1 mouse cellular context compared by ENCODE assay signal in genomic region chr11:115631505-115631890, GRCm38 (mm10).
TF ChIP-seq lines count a peak whose summit lies in the region.

No protein-coding gene starts in this region.

TF ChIP-seq in MEL, 35 proteins besides CTCF, POLR2A, EP300 and RAD21 (continued from another document):
- no peak for TF ChIP-seq JUND (IDR thresholded peaks at IDR 0.05; ENCODE audit: low read depth, low read length)
- no peak for TF ChIP-seq MEF2A (IDR thresholded peaks at IDR 0.05; ENCODE audit: extremely low read depth, insufficient replicate concordance, low read depth, low read length, poor library complexity, severe bottlenecking)
- no peak for TF ChIP-seq ZKSCAN1 (IDR thresholded peaks at IDR 0.05; ENCODE audit: low read depth, low read length)
- TF ChIP-seq E2F4 (IDR thresholded peaks at IDR 0.05; ENCODE audit: borderline replicate concordance, low read depth, low read length), result no peak
- TF ChIP-seq TCF12 (IDR thresholded peaks at IDR 0.05; ENCODE audit: low read depth, low read length), result no peak
- no peak for TF ChIP-seq RCOR1 (IDR thresholded peaks at IDR 0.05; ENCODE audit: low read depth, low read length)
- TF ChIP-seq POLR2AphosphoS2 (IDR thresholded peaks at IDR 0.05; ENCODE audit: low read length), result no peak
- TF ChIP-seq POLR2AphosphoS5 (IDR thresholded peaks at IDR 0.05; ENCODE audit: borderline replicate concordance, low read depth, low read length), result no peak
- no peak for TF ChIP-seq GABPA (IDR thresholded peaks at IDR 0.05; ENCODE audit: low read depth, low read length)
- TF ChIP-seq MAZ (IDR thresholded peaks at IDR 0.05; ENCODE audit: low read depth, low read length), result no peak
- peak; percentile 78 for TF ChIP-seq ZC3H11A (IDR thresholded peaks at IDR 0.05; ENCODE audit: low read depth, low read length)
- no peak for TF ChIP-seq USF1 (IDR thresholded peaks at IDR 0.05; ENCODE audit: low read depth, low read length)
- TF ChIP-seq MYC (IDR thresholded peaks at IDR 0.05; ENCODE audit: low read depth, low read length), result no peak
- TF ChIP-seq ZMIZ1 (IDR thresholded peaks at IDR 0.05; ENCODE audit: low read depth, low read length), result no peak
- TF ChIP-seq BHLHE40 (IDR thresholded peaks at IDR 0.05; ENCODE audit: borderline replicate concordance, low read depth, low read length), result no peak
- TF ChIP-seq MAX (IDR thresholded peaks at IDR 0.05; ENCODE audit: low read length), result 0 out of 2 replicates have a peak, but pooled peaks have one; percentile 1
- no peak for TF ChIP-seq HCFC1 (IDR thresholded peaks at IDR 0.05; ENCODE audit: low read depth, low read length)
- TF ChIP-seq NRF1 (IDR thresholded peaks at IDR 0.05; ENCODE audit: insufficient read depth, low read depth, low read length, poor library complexity, severe bottlenecking), result no peak
